Mouse (Mus musculus) gastrocnemius, postnatal 4 days (tissue): ENCODE measurements around the gene Akt1. TPM values are rescaled to one million over a fixed set of nuclear protein-coding genes. Genes with fewer than 3 reads are reported as not detected.

Source experiments
- DNase-seq, 2 experiments: peaks; one replicate each; pipeline ENCODE4 v3.0.0; 2021 to 2022; ENCODE audit warnings: low spot score in 2 of 2, mixed read lengths in 2 of 2
- total RNA-seq, 2 experiments: library from RNA; stranded (reverse); gene quantifications; 2 replicates each; pipeline ENCODE4 v1.2.3; 2021

The Akt1 gene
- total RNA-seq, 2 experiments from 2014 or later, result 258 to 259 TPM

GRCm38 (mm10) chr12:112630029-112630428 is 44.7 kb downstream of the Akt1 start:
- DNase-seq, result no peak

GRCm38 (mm10) chr12:112628928-112629721 is 45.6 kb downstream of the Akt1 start:
- no peak for DNase-seq

GRCm38 (mm10) chr12:112628197-112628596 is 46.5 kb downstream of the Akt1 start:
- DNase-seq, result no peak

- DNase-seq, result no peak
Measured at GRCm38 (mm10) chr12:112627097-112627881, 47.4 kb downstream of the Akt1 start.

GRCm38 (mm10) chr12:112626455-112626854 is 48.2 kb downstream of the Akt1 start:
- DNase-seq, result no peak

- no peak for DNase-seq
Measured at GRCm38 (mm10) chr12:112625700-112626099, 49.0 kb downstream of the Akt1 start.

- DNase-seq, result peak in 1 of 2 experiments; percentile 66
Measured at GRCm38 (mm10) chr12:112623742-112624141, 50.9 kb downstream of the Akt1 start.

- DNase-seq, result no peak
Measured at GRCm38 (mm10) chr12:112621900-112622299, 52.8 kb downstream of the Akt1 start.

- no peak for DNase-seq
Measured at GRCm38 (mm10) chr12:112620354-112621061, 54.2 kb downstream of the Akt1 start.

- peak; percentile 48 to 66 for DNase-seq
Measured at GRCm38 (mm10) chr12:112619686-112620353, 54.9 kb downstream of the Akt1 start, which contains the start of gene Adssl1. Gene Adssl1 (plus strand): TSS chr12:112620045.

- DNase-seq, result no peak
Measured at GRCm38 (mm10) chr12:112618981-112619685, 55.6 kb downstream of the Akt1 start.

GRCm38 (mm10) chr12:112617898-112618380 is 56.7 kb downstream of the Akt1 start:
- peak in 1 of 2 experiments; percentile 78 for DNase-seq

GRCm38 (mm10) chr12:112617184-112617583 is 57.5 kb downstream of the Akt1 start:
- DNase-seq, result no peak

- DNase-seq, result no peak
Measured at GRCm38 (mm10) chr12:112616668-112617067, 58.0 kb downstream of the Akt1 start.

- no peak for DNase-seq
Measured at GRCm38 (mm10) chr12:112609031-112609430, 65.7 kb downstream of the Akt1 start.

- no peak for DNase-seq
Measured at GRCm38 (mm10) chr12:112606998-112607397, 67.7 kb downstream of the Akt1 start.

GRCm38 (mm10) chr12:112605766-112606165 is 68.9 kb downstream of the Akt1 start:
- peak; percentile 74 to 77 for DNase-seq

- DNase-seq, result peak in 1 of 2 experiments; percentile 68
Measured at GRCm38 (mm10) chr12:112604709-112605649, 69.7 kb downstream of the Akt1 start.

GRCm38 (mm10) chr12:112604022-112604421 is 70.7 kb downstream of the Akt1 start:
- DNase-seq, result no peak
